Mouse (Mus musculus): ENCODE data around the gene Cyp2c23.

Cyp2c23 gene

DNA sequence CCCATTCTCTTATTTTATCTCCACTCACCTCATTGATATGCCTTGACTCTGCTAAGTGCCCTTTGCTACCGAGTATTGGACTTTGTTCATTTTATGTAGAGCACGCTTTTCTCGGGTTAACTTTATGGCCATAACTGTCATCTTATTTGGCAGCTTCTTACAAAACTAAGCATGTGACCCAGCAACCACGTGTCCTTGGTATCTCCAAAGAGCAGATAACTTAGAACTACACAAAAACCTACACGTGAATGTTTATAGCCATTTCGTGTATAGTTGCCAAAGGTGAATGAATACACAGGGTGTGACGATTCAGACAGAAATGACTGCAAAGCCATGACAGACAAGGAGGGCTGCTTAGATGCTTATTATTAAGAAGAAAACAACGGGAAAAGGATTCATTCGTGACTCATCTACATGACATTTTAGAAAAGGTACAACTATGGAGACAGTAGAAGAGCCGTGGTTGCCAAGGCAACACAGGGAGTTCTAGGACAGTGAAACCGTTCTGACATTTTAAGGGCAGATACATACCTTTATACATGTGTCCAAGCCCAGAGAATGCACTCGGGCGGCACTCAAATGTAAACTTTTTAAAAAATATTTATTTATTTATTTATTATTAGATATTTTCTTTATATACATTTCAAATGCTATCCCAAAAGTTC lies 4.0 kb downstream of the Cyp2c23 start:
- no peak for DNase-seq (ENCODE audit: low spot score in 2 of 2)

DNA sequence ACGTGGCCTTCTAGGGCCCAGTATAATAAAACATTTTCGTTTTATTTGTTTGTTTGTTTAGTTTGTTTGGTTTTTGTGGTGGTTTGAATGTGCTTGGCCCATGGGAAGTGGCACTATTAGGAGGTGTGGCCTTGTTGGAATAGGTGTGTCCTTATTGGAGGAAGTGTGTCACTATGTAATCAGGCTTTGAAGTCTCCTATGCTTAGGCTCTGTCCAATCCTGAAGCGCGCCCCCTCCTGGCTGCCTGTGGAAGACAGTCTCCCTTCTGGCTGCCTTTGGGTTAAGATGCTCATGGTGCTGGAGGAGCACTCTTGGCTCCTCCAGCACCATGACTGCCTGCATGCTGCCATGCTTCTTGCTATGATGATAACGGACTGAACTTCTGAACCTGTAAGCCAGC lies 5.9 kb downstream of the Cyp2c23 start:
- DNase-seq (ENCODE audit: low spot score in 2 of 2): no peak

DNA sequence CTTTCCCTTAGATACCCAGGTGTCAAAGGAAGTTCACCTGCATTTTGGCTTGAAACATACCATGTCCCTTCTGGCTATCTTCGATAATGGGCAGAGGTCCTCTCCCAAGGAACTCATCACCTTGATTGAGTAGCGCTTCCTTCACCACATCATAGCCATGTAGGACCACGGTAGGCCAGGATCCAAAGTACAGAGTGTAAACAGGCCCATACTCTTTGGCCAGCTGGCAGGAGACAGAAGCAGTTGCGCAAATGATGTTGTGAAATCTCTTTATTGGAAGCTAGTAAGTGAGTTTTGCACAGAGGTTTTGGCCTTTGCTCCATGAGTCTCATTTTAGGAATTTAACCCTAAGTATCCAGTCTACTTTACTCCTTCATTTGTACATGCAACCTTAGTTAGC lies 7.5 kb downstream of the Cyp2c23 start:
- no peak for DNase-seq (ENCODE audit: low spot score in 2 of 2)

DNA sequence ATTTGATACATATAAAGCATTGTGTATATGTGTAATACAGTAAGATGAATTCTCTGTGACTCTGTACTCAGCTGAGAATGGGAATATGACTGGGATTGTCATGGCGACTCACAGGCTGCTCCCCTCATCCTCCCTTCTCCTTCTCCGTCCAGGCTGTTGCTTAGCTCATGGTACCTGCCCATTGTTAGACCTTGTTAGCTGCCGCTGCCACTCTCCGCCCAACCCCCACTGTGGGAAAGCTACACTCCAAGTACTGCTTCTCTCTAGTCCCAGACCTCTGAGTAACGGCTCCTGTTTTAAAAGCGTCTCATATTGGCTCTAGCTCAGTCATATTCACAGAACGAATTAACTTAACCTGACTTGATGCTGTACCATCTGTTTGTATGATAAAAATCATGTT lies 9.3 kb downstream of the Cyp2c23 start:
- no peak for DNase-seq (ENCODE audit: low spot score in 2 of 2)

DNA sequence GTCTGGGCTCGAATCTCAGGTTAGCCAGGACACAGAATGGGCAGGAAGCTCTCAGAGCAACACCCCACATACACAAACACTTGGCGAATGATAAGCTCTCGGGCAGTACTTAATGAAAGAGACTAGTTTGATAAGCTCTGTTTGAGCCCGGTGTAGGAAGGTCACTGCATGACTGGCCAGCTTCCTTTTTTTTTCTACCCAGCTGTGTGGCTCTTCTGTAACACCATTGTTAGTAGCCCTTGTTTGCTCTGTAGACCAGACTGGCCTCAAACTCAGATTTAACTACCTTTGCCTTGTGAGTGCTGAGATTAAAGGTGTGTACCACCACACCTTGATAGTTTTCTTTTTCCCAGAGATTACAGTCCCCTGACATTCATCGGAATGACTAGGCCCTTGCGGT lies 15.1 kb downstream of the Cyp2c23 start:
- DNase-seq (ENCODE audit: low spot score in 2 of 2): no peak

DNA sequence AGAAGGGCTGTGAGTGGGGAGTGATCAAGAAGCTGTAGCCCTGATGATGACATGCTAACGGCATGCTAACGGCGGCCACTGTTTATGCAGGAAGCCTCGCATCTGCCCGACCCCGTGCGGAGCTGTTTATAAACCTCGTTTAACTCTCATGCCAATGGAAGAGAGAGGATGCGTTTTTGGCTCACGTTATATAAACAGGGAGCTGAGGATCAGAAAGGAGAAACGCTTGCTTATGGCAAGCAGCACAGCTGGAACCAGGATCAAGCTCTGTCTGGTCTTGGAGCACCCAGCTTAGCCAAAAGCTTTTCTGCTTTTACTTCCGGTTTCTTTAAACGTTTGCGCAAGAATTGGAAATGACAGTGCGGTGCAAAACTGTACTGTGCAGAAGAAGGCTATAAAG lies 20.2 kb downstream of the Cyp2c23 start:
- DNase-seq (ENCODE audit: low spot score in 2 of 2): no peak

DNA sequence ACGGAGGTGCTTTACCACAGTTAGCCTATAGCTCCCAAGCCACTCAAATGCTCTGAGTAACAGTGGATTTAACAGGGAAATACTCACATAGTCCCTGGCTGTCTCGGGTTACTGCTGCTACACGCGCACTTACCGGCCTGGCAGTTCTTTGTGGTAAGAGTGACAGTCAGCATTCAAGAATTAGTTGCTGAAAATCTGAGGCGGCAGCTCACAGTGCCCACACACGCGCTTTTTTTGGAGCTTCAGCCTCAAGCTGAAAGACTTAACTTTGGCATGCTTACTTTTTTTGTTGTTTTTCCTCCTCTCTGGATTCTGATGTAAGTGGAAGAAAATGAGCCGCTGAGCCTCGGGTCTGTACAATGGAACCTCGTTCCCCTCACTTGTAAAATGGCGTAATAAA lies 21.8 kb downstream of the Cyp2c23 start:
- peak; percentile 45 to 59 for DNase-seq (ENCODE audit: low spot score in 2 of 2)

DNA sequence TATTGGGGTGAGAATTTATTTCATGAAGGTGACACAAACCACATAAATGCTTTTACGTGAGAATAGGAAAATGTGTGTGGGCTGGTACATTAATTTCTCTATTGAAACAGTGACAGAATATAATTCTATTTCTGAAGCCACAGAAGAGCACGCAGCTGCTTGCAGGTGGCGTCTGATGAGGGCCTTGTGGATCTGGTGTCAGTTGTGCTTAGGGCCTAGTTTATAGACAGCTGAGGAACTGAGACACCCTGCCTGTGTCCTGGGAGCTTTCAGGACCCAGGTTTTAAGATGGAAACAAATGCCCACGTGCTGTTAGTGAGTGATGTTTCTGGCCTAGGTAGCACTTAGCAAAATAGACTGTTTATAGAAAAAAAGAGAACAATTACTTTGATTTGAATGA lies 24.0 kb downstream of the Cyp2c23 start:
- DNase-seq (ENCODE audit: low spot score in 2 of 2): no peak

DNA sequence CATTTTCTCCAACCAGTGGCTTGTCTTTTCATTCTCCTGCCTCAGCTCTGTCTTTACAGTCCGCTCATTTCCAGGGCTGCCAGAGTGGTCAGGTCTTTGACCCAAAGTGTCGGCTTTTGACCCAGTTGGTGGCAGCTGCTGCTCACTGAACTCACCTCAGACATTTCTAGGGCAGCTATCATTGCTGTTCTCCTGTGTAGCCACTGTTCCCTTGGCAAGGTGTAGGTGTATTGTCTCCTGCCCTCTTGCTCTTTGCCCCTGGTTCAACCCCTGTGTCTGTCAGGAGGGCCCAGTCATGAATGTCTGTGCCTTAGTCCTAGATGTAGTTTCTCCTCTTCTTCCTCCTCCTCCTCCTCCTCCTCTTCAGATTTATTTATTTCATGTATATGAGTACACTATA lies 24.7 kb downstream of the Cyp2c23 start:
- no peak for DNase-seq (ENCODE audit: low spot score in 2 of 2)

DNA sequence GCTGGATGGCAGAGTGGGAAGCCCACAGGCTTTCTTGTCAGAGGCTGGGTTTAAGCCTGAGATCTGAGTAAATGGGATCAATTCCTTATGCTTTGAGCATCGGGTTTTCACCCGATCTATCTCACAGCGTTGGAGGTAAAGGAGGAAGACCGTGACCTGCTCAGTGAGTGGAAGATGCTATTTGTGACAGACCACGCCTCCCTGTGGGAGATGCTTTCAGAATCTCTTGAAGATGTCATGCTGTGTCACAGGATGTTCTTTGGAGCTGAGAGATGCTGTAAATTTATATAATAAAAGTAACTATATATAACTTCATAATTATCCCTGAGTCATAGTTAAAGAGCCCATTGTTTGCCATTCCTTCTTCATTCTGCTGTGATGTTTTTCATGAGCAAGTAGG lies 28.3 kb downstream of the Cyp2c23 start:
- peak in 1 of 2 experiments; percentile 45 for DNase-seq (ENCODE audit: low spot score in 2 of 2)

DNA sequence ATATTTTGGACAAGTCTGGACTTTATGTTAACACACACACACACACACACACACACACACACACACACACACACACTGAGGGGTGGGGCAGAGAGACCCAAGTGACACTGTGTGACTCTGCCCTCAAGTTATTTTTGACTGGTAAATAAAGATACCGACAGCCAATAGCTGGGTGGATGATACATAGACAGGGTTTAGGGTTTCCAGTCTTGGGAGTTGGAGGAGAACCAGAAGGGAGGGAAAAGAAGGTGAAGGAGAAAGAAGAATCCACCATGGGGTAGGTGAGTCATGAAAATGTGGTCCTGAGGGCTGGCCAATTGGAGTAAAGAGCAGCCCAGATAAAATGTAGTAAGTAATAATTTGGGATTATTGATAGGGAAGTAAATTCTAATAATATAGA lies 28.9 kb downstream of the Cyp2c23 start:
- no peak for DNase-seq (ENCODE audit: low spot score in 2 of 2)

DNA sequence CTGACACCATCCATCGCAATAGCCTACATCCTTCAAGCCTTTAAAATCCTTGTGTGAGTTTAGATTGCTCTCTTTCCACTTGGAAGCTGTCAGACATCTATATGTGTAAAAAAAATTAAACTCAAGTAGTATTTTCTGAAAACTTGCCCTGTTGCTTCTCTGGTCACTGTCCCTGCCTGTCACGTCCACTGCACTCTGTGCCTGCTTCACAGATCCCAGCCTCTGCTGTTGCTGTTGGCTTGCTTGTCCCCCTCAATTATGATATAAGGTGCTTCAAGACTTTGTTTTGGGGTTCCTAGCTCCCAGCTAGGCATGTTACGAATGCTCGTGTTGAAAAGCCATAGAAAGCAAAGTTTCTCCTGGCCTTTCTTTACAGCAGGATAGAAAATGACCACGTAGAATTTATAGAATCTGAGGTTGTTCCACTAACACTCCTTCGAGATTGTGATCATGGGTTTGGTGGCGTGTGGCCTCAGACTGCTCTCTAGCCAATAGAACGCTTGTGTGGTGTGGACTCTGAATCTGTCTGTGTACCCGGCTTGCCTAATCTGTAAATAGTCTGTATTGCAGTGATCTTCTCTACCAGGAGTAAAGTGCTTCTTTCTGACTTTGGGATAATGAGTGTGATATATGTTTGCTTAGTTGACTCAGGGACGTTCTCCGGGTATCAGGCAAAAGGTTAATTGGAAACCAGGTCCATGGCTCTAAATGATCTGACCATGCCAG lies 30.0 kb downstream of the Cyp2c23 start:
- DNase-seq (ENCODE audit: low spot score in 2 of 2): no peak

DNA sequence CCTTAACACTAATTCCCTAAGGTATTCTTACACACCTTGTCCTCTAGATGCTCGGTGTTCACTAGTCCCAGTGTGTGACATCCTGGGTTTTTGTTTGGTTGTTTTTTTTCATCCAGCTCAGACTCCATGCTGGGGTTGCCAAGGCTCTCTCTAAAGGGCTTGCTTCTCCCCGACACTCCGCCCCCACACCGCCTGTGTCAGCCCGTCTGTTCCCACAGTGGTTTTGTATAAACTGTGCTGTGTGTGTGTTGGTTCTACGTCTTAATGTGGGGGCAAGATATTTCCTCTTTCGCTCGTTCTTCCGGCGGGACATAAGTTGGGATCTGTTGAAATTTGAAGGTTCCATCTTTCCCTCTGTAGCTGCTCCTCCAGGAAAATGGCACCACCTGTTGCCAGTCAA lies 30.9 kb downstream of the Cyp2c23 start:
- DNase-seq (ENCODE audit: low spot score in 2 of 2): peak; percentile 66 to 78

DNA sequence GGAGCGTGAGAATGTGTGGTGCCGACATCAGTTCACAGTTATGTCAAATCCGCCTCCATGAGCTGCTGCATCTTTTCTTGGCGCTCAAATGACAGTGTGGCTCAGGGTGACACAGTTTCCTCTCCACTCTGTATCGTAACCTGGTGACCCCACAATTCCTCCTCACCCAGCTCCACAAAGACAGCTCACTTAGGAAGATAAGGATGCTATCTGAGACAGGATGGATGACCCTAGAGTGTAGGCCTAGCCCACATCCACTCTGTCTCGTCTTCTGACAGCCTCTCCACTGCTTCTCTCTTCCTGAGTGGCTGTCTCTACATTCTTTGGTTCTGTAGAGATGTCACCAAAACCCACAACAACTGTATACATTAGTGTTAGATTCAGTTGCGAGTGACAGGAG lies 33.6 kb downstream of the Cyp2c23 start:
- no peak for DNase-seq (ENCODE audit: low spot score in 2 of 2)

DNA sequence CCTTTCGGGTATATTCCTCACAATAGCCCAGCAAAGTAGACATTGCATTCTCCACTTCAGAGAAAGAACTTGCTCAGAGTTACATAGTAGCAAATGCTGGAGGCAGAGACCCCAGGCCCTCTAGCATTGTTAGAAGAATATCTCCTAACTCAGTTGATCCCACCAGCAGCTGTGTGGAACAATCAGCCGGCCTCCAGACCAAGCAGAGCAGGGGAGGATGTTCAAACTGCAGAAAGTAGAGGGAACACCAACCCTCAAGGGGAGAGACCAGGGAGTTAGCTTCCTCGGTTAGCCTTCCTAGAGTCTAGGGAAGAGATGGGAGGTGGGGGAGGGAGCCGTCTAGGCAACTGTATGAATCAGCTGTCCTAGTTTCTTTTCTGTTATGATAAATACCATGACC lies 36.5 kb downstream of the Cyp2c23 start:
- no peak for DNase-seq (ENCODE audit: low spot score in 2 of 2)

DNA sequence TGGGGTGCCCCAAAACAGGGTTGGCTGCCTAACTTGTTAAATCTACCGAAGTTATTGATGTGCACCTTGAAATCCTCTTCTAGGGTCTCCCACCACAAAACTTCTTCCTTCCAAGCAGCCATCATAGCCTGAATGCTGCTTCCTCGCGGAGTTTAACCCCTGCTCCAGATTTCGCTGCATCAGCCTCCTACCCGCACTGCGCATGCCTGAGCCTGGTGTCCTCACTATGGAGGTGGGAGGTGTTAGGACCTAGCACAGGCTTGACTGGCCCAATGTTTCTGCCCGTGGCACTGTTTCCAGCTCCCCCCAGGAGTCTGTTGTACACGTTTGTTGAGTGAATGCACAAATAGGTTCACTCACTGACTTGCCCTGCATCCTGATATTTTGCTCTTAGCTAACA lies 38.6 kb downstream of the Cyp2c23 start:
- DNase-seq (ENCODE audit: low spot score in 2 of 2): no peak

DNA sequence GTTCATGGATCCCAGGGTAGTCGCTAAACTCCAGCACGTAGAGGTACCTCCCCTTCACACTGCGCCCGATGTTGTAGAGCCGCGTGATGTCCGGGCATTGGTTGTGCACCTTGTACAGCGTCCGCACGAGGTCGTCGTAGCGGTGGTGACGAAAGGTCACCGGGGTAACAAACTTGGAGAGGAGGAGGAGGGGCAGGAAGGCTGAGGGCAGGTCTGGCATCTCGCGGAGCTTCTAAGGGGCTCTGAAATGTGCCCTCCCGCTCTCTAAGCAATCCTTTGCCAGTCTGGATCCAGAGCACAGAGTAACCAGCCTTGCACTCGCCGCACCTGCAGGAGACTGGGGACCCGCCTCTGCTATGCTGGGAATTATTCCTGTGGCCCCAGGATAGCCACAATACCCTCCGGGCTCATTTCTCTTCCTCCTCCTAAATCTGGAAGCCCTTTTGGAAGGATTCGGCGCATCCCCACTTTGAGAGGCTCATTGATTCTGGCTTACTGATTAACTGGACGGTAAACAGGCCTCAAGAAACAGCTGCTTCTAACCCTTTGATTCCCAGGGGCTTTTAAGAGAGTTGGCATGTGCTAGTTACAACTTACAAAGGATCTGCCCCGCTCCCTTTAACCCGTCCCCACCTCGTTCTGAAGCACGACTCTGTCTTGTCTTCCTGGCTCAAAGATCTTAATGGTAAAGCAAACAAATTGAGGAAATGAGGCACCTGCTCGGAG lies 42.8 kb downstream of the Cyp2c23 start, which contains the start of gene Cpn1:
Gene Cpn1, minus strand, starts transcription at position 488 of the 726 bp plus-strand sequence.
- no peak for DNase-seq (ENCODE audit: low spot score in 2 of 2)

DNA sequence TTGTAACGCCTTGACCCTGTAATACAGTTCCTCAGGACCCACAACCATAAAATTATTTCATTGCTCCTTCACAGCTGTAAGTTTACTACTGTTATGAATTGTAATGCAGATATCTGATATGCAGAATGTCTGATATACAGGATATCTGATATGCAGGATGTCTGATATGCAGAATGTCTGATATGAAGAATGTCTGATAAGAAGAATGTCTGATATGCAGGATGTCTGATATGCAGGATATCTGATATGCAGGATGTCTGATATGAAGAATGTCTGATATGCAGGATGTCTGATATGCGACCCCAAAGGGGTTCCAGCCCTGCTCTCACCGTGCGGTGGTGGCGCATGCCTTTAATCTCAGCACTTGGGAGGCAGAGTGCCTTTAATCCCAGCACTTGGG lies 47.0 kb downstream of the Cyp2c23 start:
- no peak for DNase-seq (ENCODE audit: low spot score in 2 of 2)

DNA sequence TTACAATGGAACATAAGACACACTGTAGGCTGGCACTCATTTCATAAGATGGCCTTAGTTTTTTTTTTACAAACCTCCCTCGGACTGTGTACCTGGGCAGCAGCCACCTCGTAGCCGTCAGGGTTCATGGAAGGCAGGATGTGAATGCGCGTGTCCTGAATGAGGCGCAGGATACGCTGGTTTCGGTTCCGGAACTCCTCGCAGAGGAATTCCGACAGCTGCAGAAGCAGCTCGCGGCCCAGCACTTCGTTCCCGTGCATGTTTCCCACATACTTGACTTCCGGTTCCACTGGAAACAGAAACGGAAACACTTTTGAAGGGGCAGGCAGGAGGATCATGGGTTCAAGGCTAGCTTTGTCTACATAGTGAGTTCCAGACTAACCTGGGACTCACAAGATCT lies 48.3 kb downstream of the Cyp2c23 start:
- no peak for DNase-seq (ENCODE audit: low spot score in 2 of 2)

DNA sequence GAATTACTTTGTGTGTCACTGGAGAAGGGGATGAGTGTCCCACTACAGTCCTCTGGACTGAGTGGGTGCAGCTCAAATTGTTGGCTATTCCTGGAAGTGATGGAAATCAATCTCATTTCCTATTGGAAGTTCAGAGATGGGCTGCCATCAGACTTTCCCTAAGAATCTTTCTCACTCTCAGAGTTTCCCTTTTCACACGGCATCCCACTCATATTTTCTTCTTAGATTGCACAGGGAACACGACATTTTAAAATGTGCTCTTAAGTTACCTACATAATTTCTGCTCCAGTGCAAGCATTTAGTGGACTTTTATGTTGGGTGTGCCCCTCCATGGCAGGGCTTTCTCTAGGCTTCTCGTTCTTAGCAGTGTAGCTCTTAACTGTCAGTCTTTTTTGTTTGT lies 51.2 kb downstream of the Cyp2c23 start:
- DNase-seq (ENCODE audit: low spot score in 2 of 2): no peak

DNA sequence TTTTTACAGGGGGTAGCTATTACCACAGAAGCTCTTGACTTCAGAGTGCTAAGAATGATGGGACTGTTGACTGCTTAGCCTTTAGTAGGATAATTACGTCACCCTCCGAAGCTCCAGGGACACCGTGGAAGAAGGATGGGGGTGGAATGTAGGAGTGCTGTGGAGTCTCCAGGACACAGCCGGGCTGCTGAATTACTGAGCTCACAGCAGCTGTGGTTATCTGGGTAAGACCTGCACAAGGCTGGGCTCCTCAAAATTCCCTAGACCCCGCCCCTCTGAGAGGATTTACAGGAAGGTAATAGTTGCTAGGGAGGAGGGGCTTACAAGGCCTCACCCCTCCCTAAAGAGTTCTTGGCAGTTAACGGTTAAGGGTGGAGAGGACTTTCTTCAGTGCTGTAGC lies 52.3 kb downstream of the Cyp2c23 start:
- no peak for DNase-seq (ENCODE audit: low spot score in 2 of 2)

DNA sequence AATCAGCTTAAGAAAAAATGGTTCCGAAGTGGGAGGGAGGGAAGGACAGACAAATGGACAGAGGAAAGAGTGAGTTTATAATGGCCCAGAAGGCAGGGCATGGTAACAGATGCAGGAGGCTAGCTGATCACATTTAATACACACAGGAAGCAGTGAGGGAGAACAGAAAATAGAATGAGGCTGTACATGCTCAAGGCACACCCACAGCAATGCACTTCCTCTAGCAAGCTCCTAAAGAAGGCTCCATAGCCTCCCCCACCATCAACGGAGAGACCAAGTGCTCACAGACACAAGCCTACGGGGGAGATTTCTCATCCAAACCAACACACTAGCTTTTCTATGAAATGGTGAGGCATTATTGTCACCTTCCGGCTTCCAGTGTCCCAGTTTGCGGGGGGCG lies 54.8 kb downstream of the Cyp2c23 start:
- DNase-seq (ENCODE audit: low spot score in 2 of 2): no peak

DNA sequence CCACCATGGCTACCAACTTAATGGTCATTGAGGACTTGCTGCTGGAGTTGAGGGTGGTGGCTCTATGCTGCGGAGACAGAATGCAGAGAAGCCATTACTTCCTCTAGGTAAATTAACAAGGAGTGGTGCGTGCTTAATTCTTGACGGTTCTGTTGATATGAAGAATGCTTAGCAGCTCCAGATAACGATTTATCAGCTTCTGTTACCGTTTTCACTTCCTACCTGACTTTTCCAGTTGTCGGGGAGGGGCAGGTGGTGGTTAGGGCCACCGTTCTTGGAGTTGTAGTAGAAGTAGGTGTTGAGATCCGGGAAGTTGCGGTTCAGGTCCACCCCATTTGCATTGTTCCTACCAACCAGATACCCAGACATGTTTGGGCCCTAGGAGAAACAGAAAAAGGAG lies 55.3 kb downstream of the Cyp2c23 start:
- DNase-seq (ENCODE audit: low spot score in 2 of 2): no peak

Measured in right cerebral cortex, postnatal 10 days (tissue).